Mouse (Mus musculus) gastrocnemius, postnatal 14 days (tissue): ENCODE measurements at regions not wholly inside any gene's neighbourhood (a gene's known extent, or its start where the extent isn't known, plus 50 kb on each side); places are given as distances from the start of the nearest gene placed in this dataset.
A peak's percentile ranks its signal among the peaks of the same experiment; 100 is the strongest.

Source experiments
- DNase-seq: peaks from one replicate; pipeline ENCODE4 v3.0.0; 2021; ENCODE audit warnings: mixed read lengths
- intact Hi-C: fragments of 180-260 bp; cut with DNase I; formaldehyde crosslinking; loops from one replicate; pipeline ENCODE4 v1.15.1; 2025; ENCODE audit warnings: low total_unique reads

DNA sequence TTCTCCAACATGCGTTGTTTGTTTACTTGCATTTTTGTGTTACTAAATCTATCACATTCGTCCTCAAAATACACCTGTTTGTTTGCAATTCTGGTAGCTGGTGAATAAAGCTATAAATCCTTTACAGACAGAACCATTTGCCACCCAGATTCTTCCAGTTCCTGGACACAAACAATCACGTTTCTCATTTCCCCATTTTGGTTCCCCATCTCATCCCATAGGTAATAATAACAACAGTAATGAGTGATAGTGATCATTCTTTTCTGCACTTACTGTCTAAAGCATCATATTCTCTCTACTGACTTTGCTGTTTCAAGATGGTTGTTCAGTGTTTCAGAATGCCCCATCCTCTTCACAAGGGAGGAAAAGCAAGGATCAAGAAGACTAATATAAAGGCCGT lies 368.3 kb downstream of the Rpl36a-ps1 start:
- DNase-seq = no peak
- intact Hi-C loops = no loop called here

DNA sequence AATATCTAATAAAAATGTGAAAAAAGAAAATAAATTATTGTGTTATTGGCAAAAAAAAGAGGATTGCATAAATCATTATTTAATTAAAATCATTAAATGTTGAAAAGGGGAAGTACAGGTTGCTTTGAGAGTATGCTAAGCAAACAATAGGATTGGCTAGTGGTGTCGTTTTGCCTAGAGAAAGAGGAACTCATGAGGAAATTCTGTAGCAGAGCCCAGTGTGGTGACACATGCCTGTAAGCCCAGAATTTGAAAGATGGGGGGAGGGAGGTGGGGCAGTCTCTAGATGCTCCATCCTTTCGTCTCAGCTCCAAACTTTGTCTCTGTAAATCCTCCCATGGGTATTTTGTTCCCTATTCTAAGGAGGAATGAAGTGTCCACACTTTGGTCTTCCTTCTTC lies 388.3 kb downstream of the Rpl36a-ps1 start:
- intact Hi-C loops = no loop called here

GRCm38 (mm10) chr14:98596252-98596651 lies 397.9 kb downstream of the Rpl36a-ps1 start:
- DNase-seq = no peak
- intact Hi-C loops = no loop called here

More for the DNA sequence above, 388.3 kb downstream of the Rpl36a-ps1 start:
- DNase-seq = no peak

- intact Hi-C loops = no loop called here
- peak; percentile 14 for DNase-seq
Observed at GRCm38 (mm10) chr14:98589846-98590245, 404.3 kb downstream of the Rpl36a-ps1 start.

DNA sequence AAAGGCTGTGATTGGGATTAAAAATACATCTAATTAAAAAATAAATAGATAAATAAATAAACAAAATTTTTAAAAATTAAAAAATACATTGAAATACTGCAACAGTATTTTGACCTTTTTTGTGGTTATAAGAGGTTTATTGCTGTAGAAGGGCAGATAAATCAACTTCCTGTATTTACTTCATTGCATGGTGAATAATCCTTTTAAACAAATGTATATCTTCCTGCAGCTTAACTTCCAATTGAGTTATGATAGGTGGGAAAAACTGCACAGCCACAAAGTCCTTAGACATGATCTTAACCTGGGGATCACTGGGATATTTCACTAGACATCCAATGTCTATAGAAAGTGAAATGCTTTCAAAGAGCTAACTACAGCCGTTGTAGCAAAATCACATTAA lies 402.1 kb upstream of the Dach1 start:
- intact Hi-C loops = no loop called here
- no peak for DNase-seq

GRCm38 (mm10) chr14:98562002-98562401 lies 392.4 kb upstream of the Dach1 start:
- DNase-seq = no peak
- intact Hi-C loops = no loop called here

GRCm38 (mm10) chr14:98539792-98540191 lies 370.2 kb upstream of the Dach1 start:
- intact Hi-C loops = no loop called here
- DNase-seq = no peak

DNA sequence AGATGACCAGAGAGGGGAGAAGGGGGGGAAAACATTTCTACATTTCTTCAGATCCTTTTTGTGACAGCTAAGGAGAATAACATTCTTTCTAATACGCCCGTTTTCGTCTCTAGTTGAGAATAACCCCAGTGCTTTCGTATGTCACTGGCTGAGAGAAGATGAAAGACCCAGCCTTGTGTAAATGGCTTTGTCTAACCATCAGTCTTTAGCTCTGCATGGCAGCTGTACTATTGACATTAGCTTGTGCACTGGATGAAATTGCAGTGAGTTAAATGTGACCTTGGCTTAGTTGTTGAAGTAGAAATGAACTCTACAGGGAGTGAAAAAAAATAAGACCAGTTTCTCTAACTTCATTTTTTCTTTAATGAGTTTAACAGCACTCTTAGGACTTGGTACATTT lies 368.7 kb upstream of the Dach1 start:
- no peak for DNase-seq
- intact Hi-C loops = no loop called here

- DNase-seq = no peak
- intact Hi-C loops = no loop called here
Observed at GRCm38 (mm10) chr14:98533600-98533999, 364.0 kb upstream of the Dach1 start.

GRCm38 (mm10) chr14:98520966-98521365 lies 351.4 kb upstream of the Dach1 start:
- DNase-seq = no peak

DNA sequence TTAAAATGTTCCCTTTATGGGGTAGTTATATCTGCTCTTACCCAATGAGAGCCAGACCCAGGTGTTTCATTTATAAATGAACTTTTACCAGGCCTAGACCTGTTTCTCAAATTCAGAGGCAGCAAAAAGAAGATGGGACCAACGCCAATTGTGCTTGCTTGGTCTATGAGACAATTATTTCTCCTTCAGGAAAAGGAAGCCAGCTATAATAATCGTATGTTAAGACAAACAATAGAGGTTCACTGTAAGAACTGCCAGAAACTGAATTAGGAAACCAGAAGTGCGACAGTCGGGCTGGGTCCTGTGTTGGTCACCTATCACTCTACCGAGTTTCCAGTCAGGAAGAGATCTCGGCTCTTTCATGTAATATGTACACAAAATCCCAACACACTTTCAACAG lies 335.8 kb upstream of the Dach1 start:
- no peak for DNase-seq

More at GRCm38 (mm10) chr14:98520966-98521365, 351.4 kb upstream of the Dach1 start:
- intact Hi-C loops = no loop called here

DNA sequence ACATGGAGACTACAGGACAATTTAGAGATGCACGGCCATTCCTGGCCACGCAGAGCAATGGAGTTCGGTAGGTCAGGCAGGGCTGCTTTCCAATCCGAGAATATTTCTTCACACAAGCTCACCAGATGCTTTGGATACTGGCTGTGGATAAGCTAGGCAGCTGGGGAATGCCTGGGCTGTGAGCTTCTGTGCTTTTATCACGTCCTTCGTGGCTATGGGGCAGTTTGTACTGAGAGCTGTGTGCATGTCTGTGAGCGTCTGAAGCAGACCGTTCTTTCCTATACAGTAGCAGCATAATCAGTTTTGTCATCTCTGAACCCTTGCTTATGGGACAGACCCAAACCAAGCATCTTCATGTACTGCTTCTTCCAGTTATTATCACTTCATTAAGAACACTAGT lies 307.9 kb upstream of the Dach1 start:
- intact Hi-C loops = no loop called here
- no peak for DNase-seq

More for the DNA sequence above, 335.8 kb upstream of the Dach1 start:
- intact Hi-C loops = no loop called here

- peak; percentile 11 for DNase-seq
- intact Hi-C loops = no loop called here
Observed at GRCm38 (mm10) chr14:98471803-98472509, 302.4 kb upstream of the Dach1 start.

DNA sequence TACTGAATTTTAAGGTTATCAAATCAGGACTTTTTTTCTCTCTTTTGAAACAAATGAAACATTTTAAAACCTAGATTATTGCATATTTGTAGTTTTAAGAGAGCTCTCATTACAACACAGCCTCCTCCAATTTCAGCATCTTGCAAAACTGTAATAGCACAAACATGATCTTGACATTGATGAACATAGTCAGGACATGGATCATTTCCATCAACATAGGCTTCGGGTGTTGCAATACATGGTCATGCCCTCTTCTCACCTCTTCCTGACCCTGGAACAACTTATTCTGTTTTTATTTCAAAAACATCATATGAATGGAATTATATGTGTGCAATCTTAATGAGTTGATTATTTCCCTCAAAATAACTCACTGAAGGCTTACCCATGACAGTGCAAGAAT lies 284.9 kb upstream of the Dach1 start:
- intact Hi-C loops = no loop called here
- DNase-seq = no peak

DNA sequence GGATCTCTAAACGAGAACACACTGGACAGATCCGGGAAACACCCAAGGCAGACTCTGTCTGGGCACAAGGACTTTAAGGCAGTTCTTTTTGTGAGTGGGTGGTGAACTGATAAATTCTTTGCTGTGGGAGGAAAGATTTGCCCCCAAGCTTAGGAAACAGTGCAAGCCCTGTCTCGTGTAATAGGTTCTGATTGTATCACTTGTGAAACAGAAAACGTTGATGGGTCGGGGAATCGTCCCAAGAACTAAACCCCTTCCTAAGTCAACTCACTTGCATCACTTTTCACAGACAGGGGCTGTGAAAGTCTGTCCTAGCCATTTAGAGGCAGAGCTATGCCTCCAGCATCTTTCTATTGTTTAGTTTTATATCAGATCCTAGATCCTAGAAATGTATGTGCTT lies 282.6 kb upstream of the Dach1 start:
- no peak for DNase-seq

DNA sequence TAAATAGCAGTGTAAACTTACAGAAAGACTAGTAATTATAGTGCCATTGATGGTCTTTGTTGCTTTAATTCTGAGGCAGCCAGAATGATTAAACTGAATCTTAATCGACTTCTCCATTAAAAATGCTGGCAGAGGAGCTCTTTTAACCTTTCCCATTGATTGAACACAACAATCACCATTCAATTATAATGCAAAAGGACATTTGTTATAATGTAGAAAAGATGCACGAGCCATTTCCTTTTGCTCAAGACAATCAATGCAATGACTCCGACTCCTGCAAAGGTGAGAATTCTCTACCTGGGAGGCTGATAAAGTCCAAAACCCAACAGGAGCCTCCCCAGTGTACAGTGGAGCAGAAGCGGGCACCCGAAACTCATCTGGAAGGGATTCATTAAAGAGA lies 280.0 kb upstream of the Dach1 start:
- intact Hi-C loops = no loop called here
- no peak for DNase-seq

More for the DNA sequence above, 282.6 kb upstream of the Dach1 start:
- intact Hi-C loops = no loop called here

DNA sequence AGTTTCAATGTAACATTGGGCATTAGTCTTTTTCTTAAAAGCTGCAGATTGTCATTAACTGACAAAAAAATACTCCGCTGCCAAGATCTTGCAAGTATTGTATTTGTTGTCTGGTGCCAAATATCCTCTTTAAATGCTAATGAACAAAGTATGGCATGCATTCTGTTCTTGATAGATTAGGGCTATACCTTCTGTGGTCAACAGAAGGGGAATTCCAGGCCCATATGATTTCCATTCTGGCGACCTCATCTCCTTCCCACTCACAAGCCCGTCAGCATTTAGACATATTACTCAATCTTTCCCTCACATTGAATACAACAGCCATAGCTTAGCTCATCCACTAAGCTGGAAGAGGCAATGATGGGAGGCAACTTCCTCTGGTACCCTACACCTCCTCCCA lies 272.8 kb upstream of the Dach1 start:
- intact Hi-C loops = no loop called here
- DNase-seq = no peak

DNA sequence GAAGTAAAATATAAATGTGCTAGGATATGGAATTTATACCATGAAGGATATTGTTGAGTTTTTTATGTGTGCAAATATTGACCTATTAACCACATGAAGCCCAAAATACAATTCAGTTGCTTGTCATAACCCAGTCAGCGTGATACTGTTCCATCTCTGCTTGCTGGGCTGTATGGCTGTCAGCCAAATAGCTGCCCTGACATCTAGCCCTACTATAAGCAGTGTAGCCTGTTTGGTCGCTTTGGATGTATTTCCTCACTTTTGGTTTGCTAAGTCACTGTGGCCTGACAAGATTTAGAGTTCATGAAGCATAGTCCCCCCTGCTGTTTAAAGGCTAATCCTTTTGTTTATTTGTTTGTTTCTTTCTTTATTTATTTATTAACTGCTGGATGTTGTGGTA lies 272.4 kb upstream of the Dach1 start:
- DNase-seq = no peak
- intact Hi-C loops = no loop called here

DNA sequence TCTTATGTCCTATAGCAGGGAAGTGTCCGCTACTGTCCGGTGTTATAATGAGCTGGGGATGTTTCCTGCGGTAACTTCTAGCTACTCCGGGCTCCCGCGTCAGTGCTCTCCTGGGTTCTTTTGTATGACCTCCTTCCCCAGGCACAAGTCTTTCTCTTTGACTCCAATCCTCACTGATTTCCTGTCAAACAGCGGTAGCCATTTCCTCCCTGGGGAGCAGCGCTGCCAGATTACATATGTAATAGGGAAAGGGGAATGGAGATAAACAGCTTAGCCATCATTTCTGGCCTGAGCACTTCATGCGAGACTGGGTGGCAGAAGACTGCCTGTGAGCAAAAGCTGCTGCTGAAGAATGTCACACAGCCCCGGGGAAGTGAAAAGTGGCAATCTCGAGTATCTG lies 262.4 kb upstream of the Dach1 start:
- DNase-seq = no peak
- intact Hi-C loops = no loop called here

DNA sequence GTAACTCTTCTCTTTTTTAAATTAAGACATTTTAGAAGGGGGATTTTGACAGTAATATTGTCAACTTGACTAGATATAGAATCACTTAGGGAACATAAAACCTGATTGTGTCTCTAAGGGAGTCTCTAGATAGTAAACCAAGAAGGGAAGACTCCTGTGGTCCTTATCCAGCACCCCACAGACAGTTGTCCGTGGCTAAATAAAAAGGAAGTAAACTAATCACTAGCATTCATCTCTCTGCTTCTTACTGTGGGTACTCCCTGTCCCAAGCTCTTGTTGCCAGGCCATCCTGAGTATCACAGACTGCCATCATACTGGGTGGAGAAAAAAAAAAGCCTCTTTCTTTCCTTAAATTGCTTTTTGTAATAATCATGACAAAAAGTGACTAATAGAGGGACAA lies 248.2 kb upstream of the Dach1 start:
- intact Hi-C loops = no loop called here
- DNase-seq = no peak

GRCm38 (mm10) chr14:98414201-98414600 lies 244.6 kb upstream of the Dach1 start:
- intact Hi-C loops = no loop called here
- DNase-seq = no peak
